Mouse (Mus musculus): ENCODE data around the gene Rapgef2.

Gene Rapgef2

GRCm38 (mm10) chr3:79168168-79168827 is 118.0 kb downstream of the Rapgef2 start:
- no peak for DNase-seq (ENCODE audit: low read depth, low spot score)

GRCm38 (mm10) chr3:79167586-79167985 is 118.7 kb downstream of the Rapgef2 start:
- DNase-seq (ENCODE audit: low read depth, low spot score) = no peak

- no peak for DNase-seq (ENCODE audit: low read depth, low spot score)
Observed at GRCm38 (mm10) chr3:79161834-79162401, 124.4 kb downstream of the Rapgef2 start.

- DNase-seq (ENCODE audit: low read depth, low spot score) = no peak
Observed at GRCm38 (mm10) chr3:79161093-79161723, 125.1 kb downstream of the Rapgef2 start.

GRCm38 (mm10) chr3:79158254-79158653 is 128.1 kb downstream of the Rapgef2 start:
- no peak for DNase-seq (ENCODE audit: low read depth, low spot score)

GRCm38 (mm10) chr3:79153039-79153487 is 133.3 kb downstream of the Rapgef2 start:
- DNase-seq (ENCODE audit: low read depth, low spot score) = peak; percentile 84

GRCm38 (mm10) chr3:79145407-79146055 is 140.8 kb downstream of the Rapgef2 start:
- no peak for DNase-seq (ENCODE audit: low read depth, low spot score)

- DNase-seq (ENCODE audit: low read depth, low spot score) = no peak
Observed at GRCm38 (mm10) chr3:79144672-79145406, 141.5 kb downstream of the Rapgef2 start.

GRCm38 (mm10) chr3:79144085-79144484 is 142.2 kb downstream of the Rapgef2 start:
- no peak for DNase-seq (ENCODE audit: low read depth, low spot score)

- DNase-seq (ENCODE audit: low read depth, low spot score) = no peak
Observed at GRCm38 (mm10) chr3:79139245-79139644, 147.1 kb downstream of the Rapgef2 start.

- DNase-seq (ENCODE audit: low read depth, low spot score) = no peak
Observed at GRCm38 (mm10) chr3:79138601-79139000, 147.7 kb downstream of the Rapgef2 start.

GRCm38 (mm10) chr3:79130991-79131390 is 155.3 kb downstream of the Rapgef2 start:
- no peak for DNase-seq (ENCODE audit: low read depth, low spot score)

GRCm38 (mm10) chr3:79129044-79129600 is 157.2 kb downstream of the Rapgef2 start:
- no peak for DNase-seq (ENCODE audit: low read depth, low spot score)

GRCm38 (mm10) chr3:79127797-79128196 is 158.5 kb downstream of the Rapgef2 start:
- no peak for DNase-seq (ENCODE audit: low read depth, low spot score)

- DNase-seq (ENCODE audit: low read depth, low spot score) = no peak
Observed at GRCm38 (mm10) chr3:79126857-79127256, 159.5 kb downstream of the Rapgef2 start.

GRCm38 (mm10) chr3:79121391-79121790 is 164.9 kb downstream of the Rapgef2 start:
- DNase-seq (ENCODE audit: low read depth, low spot score) = no peak

GRCm38 (mm10) chr3:79119983-79120382 is 166.3 kb downstream of the Rapgef2 start:
- no peak for DNase-seq (ENCODE audit: low read depth, low spot score)

- DNase-seq (ENCODE audit: low read depth, low spot score) = peak; percentile 18
Observed at GRCm38 (mm10) chr3:79110153-79110552, 176.2 kb downstream of the Rapgef2 start.

GRCm38 (mm10) chr3:79108246-79108645 is 178.1 kb downstream of the Rapgef2 start:
- DNase-seq (ENCODE audit: low read depth, low spot score) = no peak

- DNase-seq (ENCODE audit: low read depth, low spot score) = peak; percentile 28
Observed at GRCm38 (mm10) chr3:79106360-79106759, 180.0 kb downstream of the Rapgef2 start.

GRCm38 (mm10) chr3:79103604-79104003 is 182.7 kb downstream of the Rapgef2 start:
- no peak for DNase-seq (ENCODE audit: low read depth, low spot score)
